ENCODE assay signal across 8 mouse cellular contexts in genomic region chr11:101131701-101132100, GRCm38 (mm10). TPM values are rescaled to one million over a fixed set of nuclear protein-coding genes. Genes with fewer than 3 reads are reported as not detected.
DNase-seq lines count a peak whose midpoint lies in the region; ATAC-seq lines count a peak whose summit lies in the region.

No protein-coding gene starts in this region.

- H3K36me3 ChIP-seq in limb, embryonic 11.5 days (ENCODE audit: control insufficient read depth, insufficient read depth, low read length), result no peaks in the 10 kb centered on the region; the same call in 1 of the 2 replicates
- peaks cover 8% of the 10 kb centered on the region for H3K36me3 ChIP-seq in limb, embryonic 10.5 days

- 89% methylated on average over 6 of the region's 6 CpGs for WGBS in limb, embryonic 11.5 days
- WGBS in limb, embryonic 10.5 days, result 92% methylated on average over 6 of the region's 6 CpGs

- no peaks in the 10 kb centered on the region for H3K9me3 ChIP-seq in limb, embryonic 11.5 days (ENCODE audit: control insufficient read depth, low read length)
- no peaks in the 10 kb centered on the region for H3K9me3 ChIP-seq in limb, embryonic 10.5 days (replicated peaks)

- no peak overlapping the region for H3K9ac ChIP-seq in limb, embryonic 11.5 days (ENCODE audit: low read length)

- DNase-seq in embryo, embryonic 10 days (ENCODE audit: low spot score), result peak; percentile 62
- DNase-seq in embryo, embryonic 9.5 days (ENCODE audit: extremely low spot score), result no peak
- peak; percentile 50 for DNase-seq in limb, embryonic 11.5 days (ENCODE audit: low spot score)
- no peak for DNase-seq in limb, embryonic 10.5 days (ENCODE audit: low spot score)
- DNase-seq in R1 (ENCODE audit: low read depth, low spot score), result peak; percentile 89
- DNase-seq in lung, postnatal 10 days, result peak; percentile 51
- no peak for DNase-seq in frontal cortex, postnatal 25 days (ENCODE audit: low spot score in 2 of 2)
- no peak for DNase-seq in urinary bladder, adult 18-20 months (ENCODE audit: low spot score in 2 of 2)

- no peaks in the 10 kb centered on the region for H3K4me1 ChIP-seq in limb, embryonic 11.5 days (ENCODE audit: control insufficient read depth, insufficient read depth, low read length)
- peaks cover 7% of the 10 kb centered on the region; the same call in 1 of the 2 replicates for H3K4me1 ChIP-seq in limb, embryonic 10.5 days

- H3K27me3 ChIP-seq in limb, embryonic 11.5 days (ENCODE audit: control insufficient read depth, insufficient read depth, low read length), result no peaks in the 10 kb centered on the region
- 0 out of 2 replicates have a peak, but pooled peaks cover 3% of the 10 kb centered on the region for H3K27me3 ChIP-seq in limb, embryonic 10.5 days (ENCODE audit: low read depth, poor library complexity, severe bottlenecking)

- no peak overlapping the region for H3K27ac ChIP-seq in limb, embryonic 11.5 days (replicated peaks; ENCODE audit: low read depth, low read length)
- H3K27ac ChIP-seq in limb, embryonic 10.5 days, result no peak overlapping the region

- H3K4me3 ChIP-seq in limb, embryonic 11.5 days (ENCODE audit: low read depth, low read length), result no peak overlapping the region
- H3K4me3 ChIP-seq in limb, embryonic 10.5 days, result no peak overlapping the region

- ATAC-seq in limb, embryonic 11.5 days (ENCODE audit: insufficient number of reproducible peaks, low FRiP score, low TSS enrichment, low read depth), result no peak

- H3K4me2 ChIP-seq in limb, embryonic 11.5 days (ENCODE audit: low read depth, severe bottlenecking), result no peak overlapping the region

RNA-seq across cellular contexts. Expression of gene Tubg1, which starts 12.0 kb away (rescaled TPM):
- polyA plus RNA-seq in limb, embryonic 11.5 days (2014; fragmentation: Nextera tagmentation; extraction: Ambion mirVana), result 113 and 119 TPM in 2 replicates
- 145 and 158 TPM in 2 replicates for polyA plus RNA-seq in limb, embryonic 10.5 days (2016; fragmentation: Nextera tagmentation; extraction: Ambion mirVana)

RNA-seq across cellular contexts. Expression of gene Retreg3, which starts 12.0 kb away (rescaled TPM):
- 10.3 and 10.8 TPM in 2 replicates for polyA plus RNA-seq in limb, embryonic 11.5 days (2014; fragmentation: Nextera tagmentation; extraction: Ambion mirVana)
- polyA plus RNA-seq in limb, embryonic 10.5 days (2016; fragmentation: Nextera tagmentation; extraction: Ambion mirVana), result 17.8 and 17.9 TPM in 2 replicates

RNA-seq across cellular contexts. Expression of gene Tubg2, which starts 24.0 kb away (rescaled TPM):
- 4.8 and 5.0 TPM in 2 replicates for polyA plus RNA-seq in limb, embryonic 11.5 days (2014; fragmentation: Nextera tagmentation; extraction: Ambion mirVana)
- polyA plus RNA-seq in limb, embryonic 10.5 days (2016; fragmentation: Nextera tagmentation; extraction: Ambion mirVana), result 2.5 and 3.0 TPM in 2 replicates

RNA-seq across cellular contexts. Expression of gene Psmc3ip, which starts 36.5 kb away (rescaled TPM):
- 71.1 and 71.6 TPM in 2 replicates for polyA plus RNA-seq in limb, embryonic 11.5 days (2014; fragmentation: Nextera tagmentation; extraction: Ambion mirVana)
- 73.1 and 74.0 TPM in 2 replicates for polyA plus RNA-seq in limb, embryonic 10.5 days (2016; fragmentation: Nextera tagmentation; extraction: Ambion mirVana)

RNA-seq across cellular contexts. Expression of gene Cntnap1, which starts 38.6 kb away (rescaled TPM):
- 0.04 and 0.21 TPM in 2 replicates for polyA plus RNA-seq in limb, embryonic 11.5 days (2014; fragmentation: Nextera tagmentation; extraction: Ambion mirVana)
- polyA plus RNA-seq in limb, embryonic 10.5 days (2016; fragmentation: Nextera tagmentation; extraction: Ambion mirVana), result 0.04 and 0.09 TPM in 2 replicates

Comparison
In these comparisons a context has a peak if more than half of its experiments do, and no peak if none do; other contexts are left out.
1. DNase-seq: peak in embryo, embryonic 10 days (single experiment), limb, embryonic 11.5 days (single experiment), R1 (single experiment) and lung, postnatal 10 days (single experiment); none in embryo, embryonic 9.5 days (single experiment), limb, embryonic 10.5 days (single experiment), frontal cortex, postnatal 25 days (0 of 2) and urinary bladder, adult 18-20 months (0 of 2).